Comparison of ENCODE assay signal across 8 mouse cellular contexts in the genomic region with DNA sequence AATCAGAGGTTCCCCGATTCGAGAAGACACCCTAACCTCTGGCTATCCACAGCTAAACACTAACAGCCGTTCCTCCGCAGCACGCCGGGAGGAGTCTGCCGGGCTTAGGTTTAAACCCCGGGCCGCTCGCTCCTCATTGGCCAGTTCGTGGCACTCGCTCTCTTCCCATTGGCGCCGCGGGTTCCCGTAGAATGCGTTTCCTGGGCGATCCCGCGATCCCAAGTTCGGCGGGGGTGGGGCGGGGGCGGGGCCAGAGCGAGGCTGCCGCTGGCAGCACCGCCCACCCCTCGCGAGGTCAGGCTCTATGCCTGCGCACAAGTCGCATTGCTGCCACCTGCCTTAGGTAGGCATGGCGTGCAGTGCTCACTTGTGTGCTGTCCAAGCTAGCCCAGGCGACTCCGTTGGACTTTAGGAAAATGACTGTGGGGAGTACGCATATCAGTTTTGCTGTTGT. TPM values are rescaled to one million over a fixed set of nuclear protein-coding genes. Genes with fewer than 3 reads are reported as not detected.
A peak's percentile ranks its signal among the peaks of the same experiment; 100 is the strongest.
DNase-seq lines count a peak whose midpoint lies in the region; ATAC-seq and TF ChIP-seq lines count a peak whose summit lies in the region.

A gene (minus strand): TSS at position 157 of the 454 bp plus-strand sequence.

- DNase-seq in CH12.LX (ENCODE audit: extremely low read depth): peak; percentile 95
- DNase-seq in c-Kit-positive CD71-positive TER-119-negative erythroid progenitor cells, embryonic 14.5 days (ENCODE audit: low read depth): peak; percentile 92
- DNase-seq in heart, postnatal 10 days: peak; percentile 94 to 95
- peak; percentile 68 for DNase-seq in large intestine, adult 2 months (ENCODE audit: low read depth, low spot score)
- DNase-seq in liver, postnatal 0 days: peak; percentile 99
- DNase-seq in testis, postnatal 10 days (ENCODE audit: low spot score): peak; percentile 94

- peaks cover 0 to 26% of the 10 kb centered on the region in 2 experiments; a peak in 2 of 4 replicates for H3K4me1 ChIP-seq in CH12.LX (ENCODE audit: control insufficient read depth in 1 of 2, insufficient read depth in 2 of 2)
- peaks cover 24% of the 10 kb centered on the region for H3K4me1 ChIP-seq in forebrain, embryonic 12.5 days
- H3K4me1 ChIP-seq in liver, postnatal 0 days (ENCODE audit: insufficient read depth): peaks cover 11% of the 10 kb centered on the region; the same call in 1 of the 2 replicates
- no peaks in the 10 kb centered on the region; the same call in 1 of the 2 replicates for H3K4me1 ChIP-seq in neural tube, embryonic 14.5 days (ENCODE audit: control insufficient read depth, insufficient read depth, low read length)

- ATAC-seq in forebrain, embryonic 12.5 days (ENCODE audit: low FRiP score): peak; percentile 99
- peak; percentile 99 for ATAC-seq in liver, postnatal 0 days
- peak; percentile 100 for ATAC-seq in neural tube, embryonic 14.5 days (ENCODE audit: low read depth)

- peak within 1 kb of the TSS; percentile 92 for H3K4me2 ChIP-seq in CH12.LX (ENCODE audit: insufficient read depth, low read depth, poor library complexity, severe bottlenecking)
- peak within 1 kb of the TSS; percentile 80 for H3K4me2 ChIP-seq in forebrain, embryonic 12.5 days
- H3K4me2 ChIP-seq in liver, postnatal 0 days (ENCODE audit: low read depth, low read length): peak within 1 kb of the TSS; percentile 92
- H3K4me2 ChIP-seq in neural tube, embryonic 14.5 days (ENCODE audit: low read depth, low read length): peak within 1 kb of the TSS; percentile 96

- TF ChIP-seq POLR2A in CH12.LX (IDR thresholded peaks at IDR 0.05; ENCODE audit: low read depth, low read length): peak; percentile 98

- TF ChIP-seq CTCF in CH12.LX (conservative IDR thresholded peaks at IDR 0.05 in 1 of 2, IDR thresholded peaks at IDR 0.05 in 1 of 2; ENCODE audit: low read depth in 2 of 2, low read length in 2 of 2): peak in 1 of 2 experiments; percentile 46; a peak in 2 of 4 replicates
- TF ChIP-seq CTCF in liver, postnatal 0 days (IDR thresholded peaks at IDR 0.05; ENCODE audit: low read depth): peak; percentile 76

- H3K79me2 ChIP-seq in CH12.LX (replicated peaks; ENCODE audit: control insufficient read depth, extremely low read depth, insufficient read depth, poor library complexity, severe bottlenecking): peaks cover 36% of the 10 kb centered on the region

- TF ChIP-seq EP300 in CH12.LX (IDR thresholded peaks at IDR 0.05; ENCODE audit: low read length): no peak
- peak; percentile 23; the same call in 1 of the 2 replicates for TF ChIP-seq EP300 in liver, postnatal 0 days (IDR thresholded peaks at IDR 0.05; ENCODE audit: low read depth)

- peak; percentile 12 for TF ChIP-seq RAD21 in CH12.LX (IDR thresholded peaks at IDR 0.05; ENCODE audit: low read depth, low read length)

- dilution Hi-C loops in CH12.LX (cut with MboI; ENCODE audit: extremely low pct_ligation_motif_present, extremely low pct_unique_long_range_greater_than_20kb, low sequenced_read_pairs): no loop called here

- intact Hi-C loops in heart, postnatal 10 days (cut with DNase I): no loop called here

- no peaks in the 10 kb centered on the region for H3K9me3 ChIP-seq in CH12.LX (replicated peaks; ENCODE audit: low read length)
- no peaks in the 10 kb centered on the region for H3K9me3 ChIP-seq in forebrain, embryonic 12.5 days
- H3K9me3 ChIP-seq in liver, postnatal 0 days (ENCODE audit: low read length): no peaks in the 10 kb centered on the region
- H3K9me3 ChIP-seq in neural tube, embryonic 14.5 days (ENCODE audit: control insufficient read depth, low read length): no peaks in the 10 kb centered on the region

- peak within 1 kb of the TSS; percentile 12; the same call in 1 of the 2 replicates for H3K27ac ChIP-seq in CH12.LX (ENCODE audit: insufficient read depth, low read depth)
- H3K27ac ChIP-seq in forebrain, embryonic 12.5 days: peak within 1 kb of the TSS; percentile 68; the same call in 1 of the 2 replicates
- peak within 1 kb of the TSS; percentile 75 for H3K27ac ChIP-seq in liver, postnatal 0 days (ENCODE audit: low read depth)
- no peak within 1 kb of the TSS for H3K27ac ChIP-seq in neural tube, embryonic 14.5 days (ENCODE audit: low read depth, low read length)

- H3K36me3 ChIP-seq in CH12.LX (replicated peaks in 1 of 2; ENCODE audit: control insufficient read depth in 1 of 2, insufficient read depth in 1 of 2, low read length in 1 of 2): peaks cover 27 to 35% of the 10 kb centered on the region in 2 experiments
- H3K36me3 ChIP-seq in forebrain, embryonic 12.5 days (replicated peaks): peaks cover 30% of the 10 kb centered on the region
- peaks cover 33% of the 10 kb centered on the region for H3K36me3 ChIP-seq in liver, postnatal 0 days (replicated peaks; ENCODE audit: insufficient read depth, low read length)
- H3K36me3 ChIP-seq in neural tube, embryonic 14.5 days (ENCODE audit: control insufficient read depth, insufficient read depth, low read length): no peaks in the 10 kb centered on the region

- H3K27me3 ChIP-seq in CH12.LX (replicated peaks): no peaks in the 10 kb centered on the region
- H3K27me3 ChIP-seq in forebrain, embryonic 12.5 days: no peaks in the 10 kb centered on the region
- no peaks in the 10 kb centered on the region for H3K27me3 ChIP-seq in liver, postnatal 0 days (ENCODE audit: insufficient read depth, low read length)
- no peaks in the 10 kb centered on the region for H3K27me3 ChIP-seq in neural tube, embryonic 14.5 days (ENCODE audit: control insufficient read depth, insufficient read depth, low read length)

- peak within 1 kb of the TSS; percentile 92 to 100 (median 99) for H3K4me3 ChIP-seq in CH12.LX (replicated peaks in 1 of 3; ENCODE audit: low read depth in 2 of 3, low read length in 2 of 3, poor library complexity in 1 of 3)
- peak within 1 kb of the TSS; percentile 86 for H3K4me3 ChIP-seq in forebrain, embryonic 12.5 days (replicated peaks)
- peak within 1 kb of the TSS; percentile 98 for H3K4me3 ChIP-seq in liver, postnatal 0 days (ENCODE audit: low read depth, low read length)
- peak within 1 kb of the TSS; percentile 45 for H3K4me3 ChIP-seq in neural tube, embryonic 14.5 days (ENCODE audit: low read depth, low read length)

- H3K9ac ChIP-seq in CH12.LX (ENCODE audit: insufficient read depth, low read depth): peak within 1 kb of the TSS; percentile 96
- peak within 1 kb of the TSS; percentile 87 for H3K9ac ChIP-seq in forebrain, embryonic 12.5 days
- peak within 1 kb of the TSS; percentile 88 for H3K9ac ChIP-seq in liver, postnatal 0 days (replicated peaks)
- H3K9ac ChIP-seq in neural tube, embryonic 14.5 days (replicated peaks; ENCODE audit: low read depth, low read length): 0 out of 2 replicates have a peak within 1 kb of the TSS, but pooled peaks have one; percentile 29

- WGBS in forebrain, embryonic 12.5 days: under 1% methylated on average over 35 of the region's 35 CpGs
- WGBS in large intestine, adult 2 months: under 1% methylated on average over 35 of the region's 35 CpGs
- under 1% methylated on average over 35 of the region's 35 CpGs for WGBS in liver, postnatal 0 days (ENCODE audit: insufficient replicate concordance)
- WGBS in neural tube, embryonic 14.5 days: under 1% methylated on average over 35 of the region's 35 CpGs

- in situ Hi-C loops in CH12.LX (cut with MboI; ENCODE audit: low pct_ligation_motif_present, low pct_unique_long_range_greater_than_20kb, low sequenced_read_pairs): no loop called here

TF ChIP-seq in CH12.LX, 34 proteins besides CTCF, POLR2A, EP300 and RAD21 (continues in another document):
- TF ChIP-seq ELF1 (IDR thresholded peaks at IDR 0.05; ENCODE audit: low read depth, low read length): peak; percentile 46; the same call in 1 of the 2 replicates
- TF ChIP-seq ZC3H11A (IDR thresholded peaks at IDR 0.05; ENCODE audit: low read depth, low read length): no peak
- TF ChIP-seq USF1 (IDR thresholded peaks at IDR 0.05; ENCODE audit: low read depth, low read length): no peak
- 0 out of 2 replicates have a peak, but pooled peaks have one; percentile 60 for TF ChIP-seq CHD1 (IDR thresholded peaks at IDR 0.05; ENCODE audit: low read depth, low read length)
- no peak for TF ChIP-seq ZNF384 (IDR thresholded peaks at IDR 0.05; ENCODE audit: low read depth, low read length)
- peak; percentile 91 for TF ChIP-seq CHD2 (IDR thresholded peaks at IDR 0.05; ENCODE audit: low read length)
- TF ChIP-seq RCOR1 (conservative IDR thresholded peaks at IDR 0.05; ENCODE audit: low read depth, low read length): no peak
- TF ChIP-seq ZKSCAN1 (IDR thresholded peaks at IDR 0.05; ENCODE audit: borderline replicate concordance, low read depth, low read length): no peak
- peak; percentile 92 for TF ChIP-seq MXI1 (IDR thresholded peaks at IDR 0.05; ENCODE audit: low read depth, low read length)
- TF ChIP-seq TCF12 (IDR thresholded peaks at IDR 0.05; ENCODE audit: low read depth, low read length): peak; percentile 64
- TF ChIP-seq NRF1 (IDR thresholded peaks at IDR 0.05; ENCODE audit: low read depth, low read length): peak; percentile 70
- no peak for TF ChIP-seq E2F4 (IDR thresholded peaks at IDR 0.05; ENCODE audit: insufficient replicate concordance, low read depth, low read length)
- TF ChIP-seq NELFE (IDR thresholded peaks at IDR 0.05; ENCODE audit: low read depth, low read length): peak; percentile 93
- no peak for TF ChIP-seq MEF2A (IDR thresholded peaks at IDR 0.05; ENCODE audit: borderline replicate concordance, low read depth, low read length)
- TF ChIP-seq ZMIZ1 (IDR thresholded peaks at IDR 0.05; ENCODE audit: low read depth, low read length): peak; percentile 94
- TF ChIP-seq MYC (IDR thresholded peaks at IDR 0.05; ENCODE audit: low read depth, low read length): peak; percentile 76
- TF ChIP-seq TBP (conservative IDR thresholded peaks at IDR 0.05; ENCODE audit: low read depth, low read length): peak; percentile 59; the same call in 1 of the 2 replicates
- peak; percentile 85; the same call in 1 of the 2 replicates for TF ChIP-seq MAZ (IDR thresholded peaks at IDR 0.05; ENCODE audit: low read depth, low read length)
- TF ChIP-seq ETS1 (conservative IDR thresholded peaks at IDR 0.05; ENCODE audit: low read depth, low read length): 0 out of 2 replicates have a peak, but pooled peaks have one; percentile 12
- no peak for TF ChIP-seq UBTF (IDR thresholded peaks at IDR 0.05; ENCODE audit: low read depth, low read length)
- no peak for TF ChIP-seq JUND (conservative IDR thresholded peaks at IDR 0.05; ENCODE audit: low read depth, low read length)

RNA-seq across cellular contexts. Expression of the gene that starts here (rescaled TPM):
- total RNA-seq in CH12.LX (2012; rRNA removed) (172 and 199 TPM in 2 replicates), CH12.LX (2014; rRNA removed) (416 and 456 TPM in 2 replicates)
- polyA plus RNA-seq in CH12.LX (2012; ENCODE audit: insufficient read length, low read depth): 243 and 337 TPM in 2 replicates
- 343 and 352 TPM in 2 replicates for polyA plus RNA-seq in forebrain, embryonic 12.5 days (2016; fragmentation: Nextera tagmentation; extraction: Ambion mirVana)
- total RNA-seq in heart, postnatal 10 days (2021): 10 to 100 TPM; 19.3 to 27.8 TPM
- 35.5 and 37.9 TPM in 2 replicates for polyA plus RNA-seq in large intestine, adult 2 months (2012; rRNA removed)
- 74.6 and 85.2 TPM in 2 replicates for polyA plus RNA-seq in liver, postnatal 0 days (2015; fragmentation: Nextera tagmentation; extraction: Ambion mirVana)
- polyA plus RNA-seq in neural tube, embryonic 14.5 days (2014; fragmentation: Nextera tagmentation; extraction: Ambion mirVana): 18.4 and 25.9 TPM in 2 replicates

Comparison
In these comparisons a context has a peak if more than half of its experiments do, and no peak if none do; other contexts are left out.
1. RNA of the gene that starts here (total RNA-seq): 172 to 456 TPM in CH12.LX; 19.3 to 27.8 TPM in heart, postnatal 10 days; every median in the first group is over 4 times any median in the second.
2. H3K4me3 ChIP-seq: peak in every context shown above with its lines; median percentile 99 in CH12.LX; 98 in liver, postnatal 0 days; 86 in forebrain, embryonic 12.5 days; 45 in neural tube, embryonic 14.5 days.
3. H3K9ac ChIP-seq: peak in every context shown above with its lines; median percentile 96 in CH12.LX; 88 in liver, postnatal 0 days; 87 in forebrain, embryonic 12.5 days; 29 in neural tube, embryonic 14.5 days.
4. Peak in every context shown above with its lines, with median percentiles within 50 percentile points of each other: DNase-seq, H3K4me2 ChIP-seq and ATAC-seq.